ENCODE assay signal across 8 mouse cellular contexts in the genomic region with DNA sequence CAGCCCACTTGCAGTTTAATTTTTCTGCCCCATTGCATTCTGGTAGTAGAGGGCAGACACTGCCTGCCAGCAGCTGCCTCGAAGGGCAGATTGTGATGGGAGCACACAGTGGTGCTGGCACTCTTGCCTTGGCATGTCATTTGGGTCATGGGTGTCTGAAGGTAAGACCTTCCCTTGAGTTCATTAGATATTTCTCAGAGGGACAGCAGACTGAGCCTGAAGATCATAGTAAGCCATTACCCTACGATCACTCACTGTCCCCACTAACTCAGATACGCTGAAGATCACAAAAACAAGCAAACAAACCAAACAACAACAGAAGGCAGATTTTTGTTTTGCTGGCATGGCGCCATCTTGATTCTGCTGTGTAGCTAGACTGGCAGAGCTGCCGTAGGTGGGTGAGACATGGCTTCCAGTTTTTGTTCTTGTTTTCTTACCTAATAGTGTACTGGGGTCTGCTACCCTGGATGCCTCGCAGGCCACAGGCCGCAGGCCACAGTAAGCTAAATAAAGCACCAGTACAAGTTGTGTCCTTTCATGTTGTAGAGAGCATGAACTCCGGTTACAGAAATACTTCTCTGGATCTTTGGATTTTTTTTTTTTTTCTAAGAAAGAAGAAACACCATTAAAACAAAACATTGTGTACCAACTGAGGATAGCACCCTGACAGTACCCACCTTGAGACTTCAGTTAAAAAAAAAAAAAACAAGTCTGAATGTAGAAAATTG.
DNase-seq lines count a peak whose midpoint lies in the region; ATAC-seq and TF ChIP-seq lines count a peak whose summit lies in the region.

No protein-coding gene starts in this region.

- H3K4me3 ChIP-seq in forebrain, embryonic 13.5 days, result no peak overlapping the region
- H3K4me3 ChIP-seq in kidney, postnatal 0 days (replicated peaks; ENCODE audit: low read depth, low read length), result no peak overlapping the region
- no peak overlapping the region for H3K4me3 ChIP-seq in midbrain, embryonic 14.5 days (replicated peaks; ENCODE audit: low read depth, low read length)

- no peak overlapping the region for H3K4me2 ChIP-seq in forebrain, embryonic 13.5 days
- H3K4me2 ChIP-seq in kidney, postnatal 0 days (ENCODE audit: low read length), result no peak overlapping the region
- H3K4me2 ChIP-seq in midbrain, embryonic 14.5 days (ENCODE audit: low read length), result no peak overlapping the region

- H3K9me3 ChIP-seq in forebrain, embryonic 13.5 days (replicated peaks), result no peaks in the 10 kb centered on the region
- no peaks in the 10 kb centered on the region for H3K9me3 ChIP-seq in kidney, postnatal 0 days (replicated peaks; ENCODE audit: low read length)
- H3K9me3 ChIP-seq in midbrain, embryonic 14.5 days (ENCODE audit: control insufficient read depth, low read length), result no peaks in the 10 kb centered on the region

- ATAC-seq in forebrain, embryonic 13.5 days, result peak; percentile 73
- peak; percentile 30; the same call in 1 of the 2 replicates for ATAC-seq in kidney, postnatal 0 days (replicated peaks; ENCODE audit: low FRiP score, low read depth)
- ATAC-seq in midbrain, embryonic 14.5 days (ENCODE audit: low FRiP score, low TSS enrichment), result peak; percentile 34; the same call in 1 of the 2 replicates
- no peak for ATAC-seq in megakaryocyte-erythroid progenitor cell, adult 5-6 weeks (replicated peaks; ENCODE audit: low FRiP score, low TSS enrichment, poor library complexity, severe bottlenecking)

- no peak overlapping the region for H3K9ac ChIP-seq in forebrain, embryonic 13.5 days
- H3K9ac ChIP-seq in kidney, postnatal 0 days (ENCODE audit: low read depth, low read length), result no peak overlapping the region
- H3K9ac ChIP-seq in midbrain, embryonic 14.5 days (replicated peaks; ENCODE audit: low read length), result no peak overlapping the region

- WGBS in forebrain, embryonic 13.5 days, result 77% methylated on average over 8 of the region's 8 CpGs
- 84% methylated on average over 8 of the region's 8 CpGs for WGBS in kidney, postnatal 0 days
- 85% methylated on average over 8 of the region's 8 CpGs for WGBS in midbrain, embryonic 14.5 days

- no peaks in the 10 kb centered on the region for H3K27me3 ChIP-seq in forebrain, embryonic 13.5 days
- H3K27me3 ChIP-seq in kidney, postnatal 0 days (ENCODE audit: insufficient read depth, low read length), result no peaks in the 10 kb centered on the region
- H3K27me3 ChIP-seq in midbrain, embryonic 14.5 days (ENCODE audit: control insufficient read depth, insufficient read depth, low read length), result no peaks in the 10 kb centered on the region

- H3K27ac ChIP-seq in forebrain, embryonic 13.5 days, result peak overlapping the region; percentile 75
- peak overlapping the region; percentile 65 for H3K27ac ChIP-seq in kidney, postnatal 0 days
- 0 out of 2 replicates have a peak overlapping the region, but pooled peaks have one; percentile 37 for H3K27ac ChIP-seq in midbrain, embryonic 14.5 days (replicated peaks; ENCODE audit: low read depth, low read length)

- no peaks in the 10 kb centered on the region for H3K36me3 ChIP-seq in forebrain, embryonic 13.5 days (ENCODE audit: poor library complexity, severe bottlenecking)
- H3K36me3 ChIP-seq in kidney, postnatal 0 days (ENCODE audit: insufficient read depth, low read length), result no peaks in the 10 kb centered on the region
- H3K36me3 ChIP-seq in midbrain, embryonic 14.5 days (ENCODE audit: control insufficient read depth, insufficient read depth, low read length), result no peaks in the 10 kb centered on the region

- no peak; the same call in 1 of the 2 replicates for TF ChIP-seq CTCF in kidney, postnatal 0 days (IDR thresholded peaks at IDR 0.05; ENCODE audit: low read depth)

- peaks cover 47% of the 10 kb centered on the region for H3K4me1 ChIP-seq in forebrain, embryonic 13.5 days
- peaks cover 16% of the 10 kb centered on the region; the same call in 1 of the 2 replicates for H3K4me1 ChIP-seq in kidney, postnatal 0 days (replicated peaks; ENCODE audit: insufficient read depth, low read length)
- peaks cover 9% of the 10 kb centered on the region; the same call in 1 of the 2 replicates for H3K4me1 ChIP-seq in midbrain, embryonic 14.5 days (ENCODE audit: control insufficient read depth, insufficient read depth, low read length)

- DNase-seq in layer of hippocampus, adult 11-12 months (ENCODE audit: low spot score), result peak; percentile 45
- no peak for DNase-seq in layer of hippocampus, adult 9-10 months (ENCODE audit: low spot score)
- DNase-seq in adipocyte (ENCODE audit: low spot score), result peak; percentile 50
- no peak for DNase-seq in kidney, postnatal 0 days (ENCODE audit: low spot score)
- DNase-seq in midbrain, embryonic 14.5 days, result peak; percentile 33
- DNase-seq in urinary bladder, postnatal 4 days (ENCODE audit: low spot score in 2 of 2), result no peak

Comparison
In these comparisons a context has a peak if more than half of its experiments do, and no peak if none do; other contexts are left out.
1. DNase-seq: peak in layer of hippocampus, adult 11-12 months (single experiment), adipocyte (single experiment) and midbrain, embryonic 14.5 days (single experiment); none in layer of hippocampus, adult 9-10 months (single experiment), kidney, postnatal 0 days (single experiment) and urinary bladder, postnatal 4 days (0 of 2).
2. Peak in every context shown above with its lines, with median percentiles within 50 percentile points of each other: H3K27ac ChIP-seq.